Mouse (Mus musculus) lung, embryonic 14.5 days (tissue): ENCODE data around the gene Adam23. TPM values are rescaled to one million over a fixed set of nuclear protein-coding genes. Genes with fewer than 3 reads are reported as not detected.
A peak's percentile ranks its signal among the peaks of the same experiment; 100 is the strongest.

Experiments used
- ATAC-seq: fragments of 200-750 bp; cut with Nextera tagmentation; 2 replicates; pipeline ENCODE4 v1.8.0; 2017; ENCODE audit warnings: mild to moderate bottlenecking, moderate TSS enrichment, moderate library complexity; ENCODE audit not compliant: insufficient read depth
- DNase-seq: peaks from one replicate; pipeline ENCODE4 v3.0.0-alpha.2; 2015
- H3K27ac ChIP-seq: fragments of 300-500 bp; sonication (generic); 2 replicates; pipeline ENCODE4 v1.5.1; 2014; ENCODE audit warnings: low read depth, mild to moderate bottlenecking, moderate library complexity
- H3K27me3 ChIP-seq: fragments of 300-500 bp; sonication (generic); 2 replicates; pipeline ENCODE4 v1.6.1; 2014; ENCODE audit warnings: low read length, control low read depth; ENCODE audit not compliant: insufficient read depth
- H3K36me3 ChIP-seq: fragments of 300-500 bp; sonication (generic); 2 replicates; pipeline ENCODE4 v1.6.1; 2014; ENCODE audit warnings: control low read depth; ENCODE audit not compliant: insufficient read depth
- H3K4me1 ChIP-seq: fragments of 300-500 bp; sonication (generic); 2 replicates; pipeline ENCODE4 v1.6.1; 2014; ENCODE audit warnings: antibody characterized with exemption, control low read depth; ENCODE audit not compliant: insufficient read depth
- H3K4me2 ChIP-seq: fragments of 300-500 bp; sonication (generic); 2 replicates; pipeline ENCODE4 v1.6.1; 2014; ENCODE audit warnings: mild to moderate bottlenecking
- H3K4me3 ChIP-seq: fragments of 300-500 bp; sonication (generic); 2 replicates; pipeline ENCODE4 v1.5.1; 2014; ENCODE audit warnings: low read depth, low read length
- H3K9ac ChIP-seq: fragments of 300-500 bp; sonication (generic); 2 replicates; pipeline ENCODE4 v1.6.1; 2014
- H3K9me3 ChIP-seq: fragments of 300-500 bp; sonication (generic); 2 replicates; pipeline ENCODE4 v1.6.1; 2016; ENCODE audit warnings: low read depth, low read length, control low read depth
- CTCF ChIP-seq: IDR thresholded peaks from 2 replicates; pipeline ENCODE4 v1.5.1; 2016; ENCODE audit warnings: antibody characterized with exemption, low read depth
- WGBS: fragments of 180-500 bp; shearing (Covaris S2); extraction: QIAGEN DNeasy Blood & Tissue Kit; methylation state at CpG from one replicate; pipeline ENCODE4 v1.1.7; 2014; 5-methylcytosine and 5-hydroxymethylcytosine counted together
- polyA plus RNA-seq: library from polyadenylated mRNA; unstranded; fragments of >200 nt; fragmentation: Nextera tagmentation; extraction: Ambion mirVana; gene quantifications from 2 replicates; pipeline ENCODE4 v1.2.1, GENCODE M21; 2014

Adam23 gene
- 1.2 and 1.3 TPM in 2 replicates for polyA plus RNA-seq

DNA sequence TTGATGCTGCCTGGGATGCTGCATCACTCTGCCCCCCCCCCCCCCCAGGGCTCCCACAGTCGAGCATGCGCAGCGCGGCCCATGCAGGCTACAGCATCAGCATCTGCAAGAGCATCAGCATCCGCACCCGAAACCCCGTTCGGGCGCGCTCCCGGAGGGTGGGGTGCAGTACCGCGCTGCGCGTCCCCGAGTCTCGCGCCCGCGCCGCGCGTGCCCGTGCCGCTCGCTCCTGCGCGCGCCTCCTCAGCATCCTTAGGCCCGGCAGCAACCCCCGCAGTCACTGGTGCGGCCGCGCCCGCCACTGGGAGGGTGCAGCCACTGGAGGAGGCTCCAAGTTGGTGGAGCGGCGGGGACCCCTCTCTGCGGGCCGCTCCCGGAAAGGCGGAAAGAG, at the start of gene Adam23:
Gene Adam23, plus strand, starts transcription at position 236 of the 391 bp plus-strand sequence.
- Histone ChIP-seq H3K9me3 (no peaks in the 10 kb centered on the region), H3K9ac (peak within 1 kb of the TSS; percentile 57), H3K4me2 (peak within 1 kb of the TSS; percentile 99), H3K27me3 (peaks cover 20% of the 10 kb centered on the region), H3K4me1 (no peaks in the 10 kb centered on the region), H3K36me3 (no peaks in the 10 kb centered on the region), H3K4me3 (peak within 1 kb of the TSS; percentile 61), H3K27ac (no peak within 1 kb of the TSS)
- DNase-seq (peak; percentile 52), ATAC-seq (peak; percentile 74; the same call in 1 of the 2 replicates)
- 0% methylated on average over 40 of the region's 41 CpGs for WGBS
- no peak for TF ChIP-seq CTCF

DNA sequence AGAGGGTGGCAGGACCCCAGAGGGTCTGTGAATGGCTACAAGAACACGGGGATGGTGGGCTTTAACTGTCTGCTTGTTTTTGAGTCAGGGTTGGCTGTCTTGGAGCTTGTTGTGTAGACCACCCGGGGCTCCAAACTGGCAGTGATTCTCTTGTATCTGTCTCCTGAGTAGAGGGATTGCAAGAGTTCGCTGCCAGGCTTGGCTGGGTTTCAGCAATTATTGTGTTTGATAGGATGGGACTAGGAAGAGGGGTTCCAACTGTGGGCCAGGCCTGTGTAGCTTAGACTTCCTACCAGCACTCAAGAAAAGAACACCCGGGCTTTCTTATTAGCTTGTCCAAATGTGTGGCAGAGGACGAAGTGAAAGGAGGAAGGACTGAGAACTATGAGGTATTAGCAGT, 44.6 kb upstream of the Adam23 start:
- Histone ChIP-seq H3K4me2 (no peak overlapping the region), H3K36me3 (no peaks in the 10 kb centered on the region), H3K27ac (no peak overlapping the region), H3K9me3 (no peaks in the 10 kb centered on the region), H3K27me3 (no peaks in the 10 kb centered on the region), H3K4me1 (no peaks in the 10 kb centered on the region), H3K9ac (no peak overlapping the region), H3K4me3 (no peak overlapping the region)
- ATAC-seq (no peak), DNase-seq (no peak)
- TF ChIP-seq CTCF: no peak
- 64% methylated on average over 5 of the region's 5 CpGs for WGBS

GRCm38 (mm10) chr1:63403601-63404000, 42.1 kb upstream of the Adam23 start:
- TF ChIP-seq CTCF: peak; percentile 36; the same call in 1 of the 2 replicates
- Histone ChIP-seq H3K36me3 (no peaks in the 10 kb centered on the region), H3K4me3 (no peak overlapping the region), H3K27me3 (no peaks in the 10 kb centered on the region), H3K4me2 (no peak overlapping the region), H3K9ac (no peak overlapping the region), H3K9me3 (no peaks in the 10 kb centered on the region), H3K27ac (no peak overlapping the region), H3K4me1 (no peaks in the 10 kb centered on the region)
- 43% methylated on average over 4 of the region's 4 CpGs for whole genome bisulfite sequencing
- peak; percentile 23 for DNase-seq
- ATAC-seq: no peak

DNA sequence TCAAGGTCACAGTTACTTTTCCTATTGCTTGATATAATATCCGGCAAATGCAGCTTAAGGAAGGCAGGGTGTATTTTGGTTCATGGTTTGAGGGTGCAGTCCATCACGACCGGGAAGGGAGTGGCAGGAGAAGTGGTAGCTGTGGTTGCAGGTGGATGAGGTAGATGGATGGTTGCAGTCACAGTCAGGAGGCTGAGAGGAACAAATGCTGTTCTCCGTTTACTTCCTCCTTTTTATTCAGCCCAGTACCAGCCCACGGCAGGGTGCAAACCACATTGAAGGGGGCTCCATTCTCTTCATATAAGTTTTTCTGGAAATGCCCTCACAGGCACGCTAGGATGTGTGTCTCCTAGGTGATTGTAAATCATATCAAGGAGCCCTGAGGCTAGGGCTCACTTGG, 37.3 kb upstream of the Adam23 start:
- no peaks in the 10 kb centered on the region for H3K9me3 ChIP-seq
- WGBS: 78% methylated on average over 6 of the region's 6 CpGs
- H3K4me2 ChIP-seq: no peak overlapping the region
- ATAC-seq (no peak), DNase-seq (no peak)
- no peak for TF ChIP-seq CTCF
- no peak overlapping the region for H3K4me3 ChIP-seq
- no peak overlapping the region for H3K9ac ChIP-seq
- no peak overlapping the region for H3K27ac ChIP-seq
- no peaks in the 10 kb centered on the region for H3K4me1 ChIP-seq
- H3K27me3 ChIP-seq: no peaks in the 10 kb centered on the region
- no peaks in the 10 kb centered on the region for H3K36me3 ChIP-seq

GRCm38 (mm10) chr1:63418491-63418890, 27.2 kb upstream of the Adam23 start:
- no peaks in the 10 kb centered on the region for H3K4me1 ChIP-seq
- H3K4me3 ChIP-seq: no peak overlapping the region
- H3K9ac ChIP-seq: no peak overlapping the region
- no peak for TF ChIP-seq CTCF
- H3K9me3 ChIP-seq: no peaks in the 10 kb centered on the region
- H3K4me2 ChIP-seq: no peak overlapping the region
- no peaks in the 10 kb centered on the region for H3K36me3 ChIP-seq
- no peak for ATAC-seq
- H3K27ac ChIP-seq: no peak overlapping the region
- H3K27me3 ChIP-seq: no peaks in the 10 kb centered on the region
- DNase-seq: no peak
- 36% methylated on average over 8 of the region's 8 CpGs for WGBS

DNA sequence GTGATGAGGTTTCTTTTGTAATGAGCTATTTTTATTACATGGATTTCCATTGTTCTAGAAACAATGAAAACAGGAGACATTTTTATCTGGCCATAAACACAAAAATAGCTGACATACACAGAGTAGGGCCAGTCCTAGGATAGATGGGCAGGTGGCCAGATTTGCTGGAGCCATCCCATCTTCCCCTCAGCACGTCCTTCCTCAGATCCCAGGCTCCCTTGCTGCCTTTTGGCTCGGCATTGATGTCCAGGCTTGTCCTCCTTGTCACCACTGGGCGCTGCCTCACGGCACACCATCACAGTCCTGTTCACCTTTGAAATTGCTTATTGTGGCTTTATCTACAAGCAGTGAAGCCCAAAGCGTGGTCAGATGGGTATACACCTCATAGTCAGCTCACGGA, 15.0 kb upstream of the Adam23 start:
- H3K27me3 ChIP-seq: no peaks in the 10 kb centered on the region
- H3K9ac ChIP-seq: no peak overlapping the region
- no peak overlapping the region for H3K4me3 ChIP-seq
- no peak for ATAC-seq
- TF ChIP-seq CTCF: no peak
- peak; percentile 30 for DNase-seq
- no peak overlapping the region for H3K4me2 ChIP-seq
- no peaks in the 10 kb centered on the region for H3K9me3 ChIP-seq
- H3K4me1 ChIP-seq: no peaks in the 10 kb centered on the region
- H3K36me3 ChIP-seq: no peaks in the 10 kb centered on the region
- no peak overlapping the region for H3K27ac ChIP-seq
- WGBS: 61% methylated on average over 6 of the region's 6 CpGs

DNA sequence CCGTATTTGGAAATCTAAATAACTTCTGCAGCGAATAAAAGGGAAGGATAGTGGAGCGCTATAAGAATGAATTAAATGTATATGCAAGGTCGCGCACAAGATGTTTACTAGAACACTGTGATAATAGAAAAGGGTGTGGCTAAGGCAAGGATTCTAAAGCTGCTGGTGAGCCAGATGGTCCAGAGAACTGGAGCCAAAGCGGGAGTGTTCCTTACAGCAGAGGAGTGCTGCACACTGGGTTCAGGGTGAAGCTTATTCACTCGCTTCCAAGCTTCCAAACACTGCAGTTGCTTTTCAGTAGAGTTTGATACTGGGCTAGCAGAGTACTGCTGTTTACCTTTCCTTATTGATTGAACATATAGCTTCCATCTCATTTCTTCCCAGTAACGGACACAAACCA, 14.5 kb upstream of the Adam23 start:
- Histone ChIP-seq H3K4me3 (no peak overlapping the region), H3K9me3 (no peaks in the 10 kb centered on the region), H3K4me2 (no peak overlapping the region), H3K4me1 (no peaks in the 10 kb centered on the region), H3K36me3 (no peaks in the 10 kb centered on the region), H3K9ac (no peak overlapping the region), H3K27me3 (no peaks in the 10 kb centered on the region), H3K27ac (no peak overlapping the region)
- ATAC-seq (no peak), DNase-seq (peak; percentile 11)
- WGBS: 81% methylated on average over 8 of the region's 8 CpGs
- TF ChIP-seq CTCF: no peak

DNA sequence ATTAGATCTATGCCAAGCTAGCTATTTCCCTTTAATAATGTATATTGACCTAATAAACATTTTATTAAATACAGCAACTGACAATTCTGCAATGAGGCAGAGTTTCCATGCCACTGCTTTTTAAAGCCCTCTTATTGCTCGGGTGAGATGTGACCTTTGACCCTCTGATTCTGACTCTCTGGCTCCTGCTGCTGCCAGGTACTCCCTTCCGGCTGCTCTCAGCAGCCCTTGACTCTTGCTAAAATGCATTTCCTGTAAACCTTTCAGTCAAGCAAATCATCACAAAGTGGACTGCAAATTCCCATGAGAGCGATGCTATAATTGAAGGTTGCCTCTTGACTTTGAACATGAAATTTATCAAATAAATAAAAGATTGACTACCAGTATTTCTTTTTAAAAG, 13.8 kb upstream of the Adam23 start:
- ATAC-seq (no peak), DNase-seq (no peak)
- no peaks in the 10 kb centered on the region for H3K4me1 ChIP-seq
- H3K36me3 ChIP-seq: no peaks in the 10 kb centered on the region
- no peak overlapping the region for H3K4me3 ChIP-seq
- TF ChIP-seq CTCF: no peak
- no peak overlapping the region for H3K27ac ChIP-seq
- H3K9ac ChIP-seq: no peak overlapping the region
- H3K27me3 ChIP-seq: no peaks in the 10 kb centered on the region
- no peaks in the 10 kb centered on the region for H3K9me3 ChIP-seq
- WGBS: 47% methylated on average over 3 of the region's 3 CpGs
- H3K4me2 ChIP-seq: no peak overlapping the region
